Mouse (Mus musculus): Measurements from ENCODE around the gene Sval1. TPM values are rescaled to one million over a fixed set of nuclear protein-coding genes. Genes with fewer than 3 reads are reported as not detected.

Sval1 gene
- not detected in 2 replicates for total RNA-seq (2023)

DNA sequence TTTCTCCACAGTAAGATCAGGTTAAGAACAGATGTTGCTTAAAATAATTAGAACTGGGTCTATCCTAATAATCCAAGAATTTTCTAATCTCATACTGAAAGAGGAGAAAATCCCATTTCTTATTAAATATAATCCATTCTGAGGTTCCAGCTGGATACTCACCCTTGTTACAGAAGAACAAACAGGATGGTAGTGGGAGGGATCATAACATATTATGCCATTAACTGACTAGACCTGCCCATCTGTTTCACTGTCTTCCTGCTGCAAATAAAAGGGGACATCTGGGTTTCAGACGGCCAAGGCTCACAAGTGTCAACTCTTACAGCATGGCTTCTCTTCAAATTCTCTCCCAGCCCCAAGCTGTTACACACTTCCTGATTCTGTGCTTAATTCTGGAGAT is at the start of gene Sval1:
TSS of gene Sval1 (plus strand) at position 301 of the 400 bp plus-strand sequence.

DNA sequence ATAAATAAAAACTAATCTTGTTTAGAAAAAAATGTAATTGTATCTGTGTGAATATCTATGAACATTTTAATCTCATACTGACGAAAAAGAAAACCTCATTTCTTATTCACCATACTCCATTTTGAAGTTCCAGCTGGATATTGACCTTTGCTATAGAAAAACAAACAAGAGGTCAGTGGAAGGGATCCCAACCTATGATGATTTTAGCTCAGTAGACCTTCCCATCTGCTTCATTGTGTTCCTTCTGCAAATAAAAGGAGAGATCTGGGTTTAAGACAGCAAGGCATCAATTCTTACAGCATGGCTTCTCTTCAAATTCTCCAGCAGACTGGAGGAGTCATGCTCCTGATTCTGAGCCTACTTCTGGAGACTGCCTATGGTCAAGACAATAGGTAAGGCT is 16.4 kb downstream of the Sval1 start, which contains the start of gene Sval3:
TSS of gene Sval3 (plus strand) at position 301 of the 400 bp plus-strand sequence.

Other genes with a start within 250 kb of the Sval1 start
- gene Kel, start 247.3 kb upstream of the Sval1 start, total RNA-seq (2023) = 4.7 and 7.8 TPM in 2 replicates
- not detected in 2 replicates for gene Olfr459, start 176.5 kb upstream of the Sval1 start, total RNA-seq (2023)
- not detected in 2 replicates for gene Pip, start 104.1 kb upstream of the Sval1 start, total RNA-seq (2023)
- not detected in 2 replicates for gene Sval2, start 98.6 kb upstream of the Sval1 start, total RNA-seq (2023)
- gene Sval3, start 16.5 kb downstream of the Sval1 start, total RNA-seq (2023) = not detected in 2 replicates
- not detected in 2 replicates for gene Sva, start 86.8 kb downstream of the Sval1 start, total RNA-seq (2023)
- gene Tas2r139, start 189.3 kb downstream of the Sval1 start, total RNA-seq (2023) = not detected in 2 replicates

All from neutrophil, adult 65 days (primary cell).